Mouse (Mus musculus): ENCODE measurements around the gene Ahdc1.

DNA sequence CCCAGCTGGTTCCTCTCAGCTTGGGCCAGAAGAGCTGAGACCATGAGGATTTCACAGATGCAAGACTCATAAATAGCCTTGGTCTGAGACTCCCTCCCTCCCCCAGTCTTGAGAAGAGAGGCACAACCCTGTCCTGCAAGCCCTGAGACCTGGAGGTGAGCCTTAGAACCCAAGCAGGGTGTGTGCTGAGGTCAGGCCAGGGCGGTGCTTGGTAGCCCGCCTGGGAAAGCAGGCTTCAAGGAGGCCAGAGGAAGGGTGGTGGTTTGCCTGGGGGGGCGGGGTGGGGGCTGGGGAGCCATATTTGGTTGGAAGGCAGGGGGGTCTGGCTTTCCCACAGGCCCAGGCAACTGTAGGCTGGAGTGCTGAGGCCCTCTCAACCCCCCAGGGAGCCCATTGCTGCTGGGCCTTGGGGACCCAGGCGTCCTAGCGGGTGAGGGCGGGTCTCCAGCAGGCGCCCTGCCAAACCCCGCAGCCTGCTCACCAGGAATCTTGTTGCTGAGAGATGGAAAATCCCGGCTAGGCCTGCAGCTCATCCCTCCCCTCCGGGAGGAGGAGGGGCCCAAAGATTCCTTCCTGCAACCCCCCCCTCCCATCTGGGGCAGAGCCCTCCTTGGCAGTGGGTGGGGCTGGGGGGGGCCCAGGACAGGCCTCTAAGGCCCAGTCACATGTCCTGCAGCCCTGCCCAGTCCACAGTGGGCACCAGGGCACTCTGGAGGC is 14.1 kb downstream of the Ahdc1 start:
- TF ChIP-seq CTCF (IDR thresholded peaks at IDR 0.05; ENCODE audit: low read depth, low read length) (no peak), TAL1 (conservative IDR thresholded peaks at IDR 0.05; ENCODE audit: low read depth, low read length) (no peak), GATA1 (IDR thresholded peaks at IDR 0.05; ENCODE audit: borderline replicate concordance, low read length) (no peak)

Measured in G1E (cell line).